Comparison of ENCODE assay signal across 26 mouse cellular contexts in the genomic region with DNA sequence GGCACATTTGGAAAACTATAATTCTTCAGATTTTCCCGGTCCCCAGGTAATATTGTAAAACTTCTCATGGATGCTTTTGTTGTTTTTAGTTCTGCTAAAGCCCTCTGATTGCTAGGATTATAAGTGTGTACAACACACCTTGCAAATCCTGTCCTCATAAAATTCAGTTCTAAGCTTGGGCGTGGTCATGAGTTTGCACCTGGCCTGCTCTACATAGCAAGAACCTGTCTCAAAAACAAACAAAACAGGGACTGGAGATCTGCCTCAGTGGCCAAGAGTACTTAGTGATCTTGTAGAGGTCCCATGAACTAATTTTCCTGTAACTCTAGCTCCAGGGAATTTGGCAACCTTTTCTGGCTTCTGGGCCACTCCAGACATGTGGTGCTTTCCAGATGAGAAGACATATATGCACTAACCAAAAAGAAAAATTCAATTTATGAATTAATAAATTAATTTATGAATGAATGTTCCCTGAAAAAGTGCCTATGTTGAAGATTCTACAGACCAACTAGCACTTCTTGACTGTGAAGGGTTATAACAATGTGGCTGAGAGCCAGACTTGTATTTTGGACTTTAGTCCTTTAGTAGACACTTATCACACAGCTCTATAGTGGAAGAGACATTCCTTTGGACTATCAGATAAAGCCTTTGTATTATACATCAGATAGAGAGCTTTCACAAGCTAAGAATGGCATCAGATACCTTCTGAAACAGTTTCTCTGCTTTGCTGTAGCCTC. TPM values are rescaled to one million over a fixed set of nuclear protein-coding genes. Genes with fewer than 3 reads are reported as not detected.
DNase-seq lines count a peak whose midpoint lies in the region; ATAC-seq and TF ChIP-seq lines count a peak whose summit lies in the region.
"Had no signal": no experiment of that assay in that cellular context is flagged by ENCODE, and none has a peak within 500 bp of the region (broad histone marks: within the 10 kb centered on the region; RNA-seq: fewer than 3 reads in every experiment).

No protein-coding gene starts in this region.

- peak; percentile 5 for DNase-seq in kidney, adult 2 months
- DNase-seq in kidney, adult 18-20 months: no peak
- no peak for DNase-seq in ovary, adult 18-20 months (ENCODE audit: low spot score)
- no peak for DNase-seq in midbrain, embryonic 14.5 days
- DNase-seq: adrenal gland, adult 2 months; adrenal gland, postnatal 14 days; cerebellum, adult 11 months; cerebellum, adult 2 months; cerebellum, adult 9-11 months; cerebellum, postnatal 25 days; forebrain, postnatal 0 days; gastrocnemius, postnatal 10 days; gastrocnemius, postnatal 36 days; heart, postnatal 10 days; heart, postnatal 36 days had no signal

- no peaks in the 10 kb centered on the region for H3K27me3 ChIP-seq in kidney, adult 2 months (replicated peaks; ENCODE audit: control insufficient read depth, insufficient read depth, low read length)
- H3K27me3 ChIP-seq in intestine, embryonic 15.5 days (replicated peaks): no peaks in the 10 kb centered on the region
- no peaks in the 10 kb centered on the region for H3K27me3 ChIP-seq in intestine, embryonic 16.5 days (replicated peaks; ENCODE audit: control insufficient read depth, insufficient read depth, low read length)
- H3K27me3 ChIP-seq in midbrain, embryonic 14.5 days (ENCODE audit: control insufficient read depth, insufficient read depth, low read length): no peaks in the 10 kb centered on the region
- H3K27me3 ChIP-seq: embryonic facial prominence, embryonic 12.5 days; embryonic facial prominence, embryonic 15.5 days; heart, embryonic 12.5 days; heart, embryonic 15.5 days; hindbrain, embryonic 13.5 days had no signal

- H3K9ac ChIP-seq in intestine, embryonic 15.5 days: no peak overlapping the region
- no peak overlapping the region for H3K9ac ChIP-seq in intestine, embryonic 16.5 days (ENCODE audit: low read depth, low read length)
- no peak overlapping the region for H3K9ac ChIP-seq in midbrain, embryonic 14.5 days (replicated peaks; ENCODE audit: low read length)
- H3K9ac ChIP-seq: embryonic facial prominence, embryonic 12.5 days; embryonic facial prominence, embryonic 15.5 days; forebrain, postnatal 0 days; heart, embryonic 12.5 days; heart, embryonic 15.5 days; hindbrain, embryonic 13.5 days had no signal

- H3K4me1 ChIP-seq in kidney, adult 2 months (ENCODE audit: control insufficient read depth, insufficient read depth, low read length): no peaks in the 10 kb centered on the region
- H3K4me1 ChIP-seq in intestine, embryonic 15.5 days (replicated peaks): 0 out of 2 replicates have a peak, but pooled peaks cover 5% of the 10 kb centered on the region
- 0 out of 2 replicates have a peak, but pooled peaks cover 4% of the 10 kb centered on the region for H3K4me1 ChIP-seq in intestine, embryonic 16.5 days (ENCODE audit: control insufficient read depth, insufficient read depth, low read length)
- no peaks in the 10 kb centered on the region for H3K4me1 ChIP-seq in midbrain, embryonic 14.5 days (ENCODE audit: control insufficient read depth, insufficient read depth, low read length)
- H3K4me1 ChIP-seq: embryonic facial prominence, embryonic 12.5 days; embryonic facial prominence, embryonic 15.5 days; heart, embryonic 15.5 days; hindbrain, embryonic 10.5 days; hindbrain, embryonic 13.5 days had no signal

- ATAC-seq in intestine, embryonic 15.5 days: peak; percentile 88
- peak; percentile 93 for ATAC-seq in intestine, embryonic 16.5 days
- ATAC-seq in midbrain, embryonic 14.5 days (ENCODE audit: low FRiP score, low TSS enrichment): no peak
- ATAC-seq: CD4-positive, CD25-positive, alpha-beta regulatory T cell, adult 4 months; forebrain, embryonic 14.5 days; forebrain, postnatal 0 days; hindbrain, embryonic 16.5 days had no signal

- H3K4me2 ChIP-seq in intestine, embryonic 15.5 days (replicated peaks): no peak overlapping the region
- no peak overlapping the region for H3K4me2 ChIP-seq in intestine, embryonic 16.5 days (ENCODE audit: low read depth, low read length)
- H3K4me2 ChIP-seq in midbrain, embryonic 14.5 days (ENCODE audit: low read length): no peak overlapping the region
- H3K4me2 ChIP-seq: embryonic facial prominence, embryonic 12.5 days; embryonic facial prominence, embryonic 15.5 days; heart, embryonic 12.5 days; heart, embryonic 15.5 days; hindbrain, embryonic 13.5 days had no signal

- no peak overlapping the region for H3K4me3 ChIP-seq in kidney, adult 2 months (ENCODE audit: insufficient read depth, low read depth, low read length)
- H3K4me3 ChIP-seq in intestine, embryonic 15.5 days (replicated peaks): no peak overlapping the region
- no peak overlapping the region for H3K4me3 ChIP-seq in intestine, embryonic 16.5 days (ENCODE audit: low read length)
- no peak overlapping the region for H3K4me3 ChIP-seq in midbrain, embryonic 14.5 days (replicated peaks; ENCODE audit: low read depth, low read length)
- H3K4me3 ChIP-seq: embryonic facial prominence, embryonic 12.5 days; embryonic facial prominence, embryonic 15.5 days; heart, embryonic 12.5 days; heart, embryonic 15.5 days; hindbrain, embryonic 10.5 days; hindbrain, embryonic 13.5 days had no signal

- no peaks in the 10 kb centered on the region for H3K36me3 ChIP-seq in kidney, adult 2 months (ENCODE audit: control insufficient read depth, insufficient read depth, low read length)
- H3K36me3 ChIP-seq in intestine, embryonic 15.5 days: no peaks in the 10 kb centered on the region
- H3K36me3 ChIP-seq in intestine, embryonic 16.5 days (ENCODE audit: control insufficient read depth, insufficient read depth, low read length): no peaks in the 10 kb centered on the region; the same call in none of the 2 replicates
- H3K36me3 ChIP-seq in midbrain, embryonic 14.5 days (ENCODE audit: control insufficient read depth, insufficient read depth, low read length): no peaks in the 10 kb centered on the region
- H3K36me3 ChIP-seq: embryonic facial prominence, embryonic 12.5 days; embryonic facial prominence, embryonic 15.5 days; heart, embryonic 12.5 days; heart, embryonic 15.5 days; hindbrain, embryonic 10.5 days; hindbrain, embryonic 13.5 days had no signal

- H3K9me3 ChIP-seq in intestine, embryonic 15.5 days: no peaks in the 10 kb centered on the region
- H3K9me3 ChIP-seq in intestine, embryonic 16.5 days (ENCODE audit: control insufficient read depth, low read length): no peaks in the 10 kb centered on the region
- no peaks in the 10 kb centered on the region for H3K9me3 ChIP-seq in midbrain, embryonic 14.5 days (ENCODE audit: control insufficient read depth, low read length)
- H3K9me3 ChIP-seq: embryonic facial prominence, embryonic 12.5 days; embryonic facial prominence, embryonic 15.5 days; heart, embryonic 12.5 days; heart, embryonic 15.5 days; hindbrain, embryonic 10.5 days; hindbrain, embryonic 13.5 days had no signal

- TF ChIP-seq CTCF in kidney, adult 2 months (conservative IDR thresholded peaks at IDR 0.05; ENCODE audit: insufficient read depth, insufficient read length, low read depth, low read length): no peak

- 95% methylated on average over 2 of the region's 2 CpGs for WGBS in kidney, adult 2 months
- WGBS in intestine, embryonic 15.5 days: 81% methylated on average over 2 of the region's 2 CpGs
- WGBS in intestine, embryonic 16.5 days: 76% methylated on average over 2 of the region's 2 CpGs
- 94% methylated on average over 2 of the region's 2 CpGs for WGBS in midbrain, embryonic 14.5 days

- H3K27ac ChIP-seq in kidney, adult 2 months (ENCODE audit: insufficient read depth, low read depth, low read length): no peak overlapping the region
- no peak overlapping the region for H3K27ac ChIP-seq in intestine, embryonic 15.5 days
- 0 out of 2 replicates have a peak overlapping the region, but pooled peaks have one; percentile 51 for H3K27ac ChIP-seq in intestine, embryonic 16.5 days (ENCODE audit: low read length)
- H3K27ac ChIP-seq in midbrain, embryonic 14.5 days (replicated peaks; ENCODE audit: low read depth, low read length): no peak overlapping the region
- H3K27ac ChIP-seq: embryonic facial prominence, embryonic 12.5 days; embryonic facial prominence, embryonic 15.5 days; heart, embryonic 15.5 days; hindbrain, embryonic 10.5 days; hindbrain, embryonic 13.5 days had no signal

- no peak for TF ChIP-seq POLR2A in kidney, adult 2 months (IDR thresholded peaks at IDR 0.05; ENCODE audit: low read depth, low read length)

RNA-seq across cellular contexts. Expression of gene Rfk, which starts 34.1 kb away (rescaled TPM):
- 88.3 and 98.3 TPM in 2 replicates for polyA plus RNA-seq in kidney, adult 2 months (2012; rRNA removed)
- 109 and 117 TPM in 2 replicates for polyA plus RNA-seq in intestine, embryonic 15.5 days (2015; fragmentation: Nextera tagmentation; extraction: Ambion mirVana)
- polyA plus RNA-seq in intestine, embryonic 16.5 days (2015; fragmentation: Nextera tagmentation; extraction: Ambion mirVana): 118 and 135 TPM in 2 replicates
- polyA plus RNA-seq in midbrain, embryonic 14.5 days (2014; fragmentation: Nextera tagmentation; extraction: Ambion mirVana): 56.6 and 71.0 TPM in 2 replicates

RNA-seq across cellular contexts. Expression of gene Gcnt1, which starts 55.3 kb away (rescaled TPM):
- 158 and 176 TPM in 2 replicates for polyA plus RNA-seq in kidney, adult 2 months (2012; rRNA removed)
- 4.3 and 5.1 TPM in 2 replicates for polyA plus RNA-seq in intestine, embryonic 15.5 days (2015; fragmentation: Nextera tagmentation; extraction: Ambion mirVana)
- 3.5 and 3.8 TPM in 2 replicates for polyA plus RNA-seq in intestine, embryonic 16.5 days (2015; fragmentation: Nextera tagmentation; extraction: Ambion mirVana)
- polyA plus RNA-seq in midbrain, embryonic 14.5 days (2014; fragmentation: Nextera tagmentation; extraction: Ambion mirVana): 0.50 and 1.1 TPM in 2 replicates

Comparison
In these comparisons a context has a peak if more than half of its experiments do, and no peak if none do; other contexts are left out.
1. RNA of gene Gcnt1, which starts 55.3 kb away (polyA plus RNA-seq): 158 to 176 TPM in kidney, adult 2 months; 4.3 to 5.1 TPM in intestine, embryonic 15.5 days, 3.5 to 3.8 TPM in intestine, embryonic 16.5 days and 0.50 to 1.1 TPM in midbrain, embryonic 14.5 days; every median in the first group is over 10 times any median in the second.